Mouse (Mus musculus) left cerebral cortex, postnatal 25 days (tissue): ENCODE data around the gene Eml4. TPM values are rescaled to one million over a fixed set of nuclear protein-coding genes. Genes with fewer than 3 reads are reported as not detected.

Source experiments
- DNase-seq, 2 experiments: peaks; one replicate each; pipeline ENCODE4 v3.0.0; 2022; ENCODE audit warnings: low spot score in 2 of 2, mixed read lengths in 1 of 2
- intact Hi-C: fragments of 180-260 bp; cut with DNase I; formaldehyde crosslinking; loops from one replicate; pipeline ENCODE4 v1.15.1; 2025
- total RNA-seq, 2 experiments: library from RNA; stranded (reverse); gene quantifications; 2 replicates each; pipeline ENCODE4 v1.2.3; 2021

Eml4 gene
- total RNA-seq, result 10 to 100 TPM; 24.1 to 25.1 TPM

DNA sequence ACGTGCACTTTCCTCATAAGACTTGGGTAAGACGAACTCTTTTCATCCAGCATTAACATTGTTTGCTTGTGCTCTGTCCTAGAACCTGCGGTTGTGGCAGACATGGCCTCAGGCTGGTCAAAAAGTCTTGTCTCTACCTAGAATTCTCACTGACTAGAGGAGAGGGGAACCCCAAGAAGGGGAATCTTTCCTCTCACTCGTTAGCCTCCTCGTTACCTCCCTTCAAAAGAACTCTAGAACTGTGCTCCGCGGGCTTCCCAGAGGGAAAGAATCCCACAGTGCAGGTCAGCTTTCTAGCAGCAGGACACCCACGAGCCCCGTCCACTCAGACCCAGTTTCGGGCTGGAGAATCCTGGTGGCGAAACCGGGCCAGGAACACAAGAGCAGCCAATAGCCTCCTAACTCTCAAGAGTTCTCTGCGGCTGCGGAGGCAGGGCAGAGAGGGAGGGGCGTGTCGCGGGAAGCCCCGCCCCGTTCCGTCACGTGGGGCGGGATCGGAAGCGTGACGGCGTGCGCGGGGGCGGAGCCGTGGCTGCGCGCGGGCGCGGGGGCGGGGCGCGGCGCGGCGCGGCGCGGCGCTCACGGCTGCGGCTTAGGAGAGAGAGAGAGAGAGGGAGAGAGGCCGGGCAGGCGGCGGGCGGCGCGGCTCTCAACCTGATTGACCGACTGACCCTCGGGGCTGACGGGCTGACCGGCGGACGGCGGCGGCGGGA is at the start of gene Eml4:
Gene Eml4 (plus strand): TSS at position 553 of the 713 bp plus-strand sequence.
- intact Hi-C loops, result loop anchor here (2.0 to 5.0 kb wide), 2 partner anchors 74 to 162 kb away; no protein-coding TSS in a partner anchor
- DNase-seq, result peak; percentile 95 to 96

DNA sequence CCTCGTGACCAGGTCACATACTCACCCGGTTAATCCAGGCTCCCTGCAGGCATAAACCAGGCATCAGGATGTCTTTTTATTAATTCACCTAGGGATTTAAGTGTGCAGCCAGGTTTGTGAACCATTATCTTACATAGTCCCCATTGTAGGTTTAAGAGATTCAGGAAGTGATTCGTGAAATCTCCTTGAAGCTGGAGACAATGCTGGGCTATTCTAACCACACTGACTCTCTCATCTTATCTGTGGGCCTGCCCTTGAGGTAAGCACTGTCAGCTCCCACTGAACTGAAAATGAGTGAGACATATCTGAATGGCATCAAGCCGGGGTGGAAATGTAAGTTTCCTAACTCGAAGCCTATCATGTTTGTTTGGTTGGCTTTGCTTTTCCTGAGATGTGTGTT is 49.3 kb upstream of the Eml4 start:
- intact Hi-C loops, result no loop called here
- no peak for DNase-seq

DNA sequence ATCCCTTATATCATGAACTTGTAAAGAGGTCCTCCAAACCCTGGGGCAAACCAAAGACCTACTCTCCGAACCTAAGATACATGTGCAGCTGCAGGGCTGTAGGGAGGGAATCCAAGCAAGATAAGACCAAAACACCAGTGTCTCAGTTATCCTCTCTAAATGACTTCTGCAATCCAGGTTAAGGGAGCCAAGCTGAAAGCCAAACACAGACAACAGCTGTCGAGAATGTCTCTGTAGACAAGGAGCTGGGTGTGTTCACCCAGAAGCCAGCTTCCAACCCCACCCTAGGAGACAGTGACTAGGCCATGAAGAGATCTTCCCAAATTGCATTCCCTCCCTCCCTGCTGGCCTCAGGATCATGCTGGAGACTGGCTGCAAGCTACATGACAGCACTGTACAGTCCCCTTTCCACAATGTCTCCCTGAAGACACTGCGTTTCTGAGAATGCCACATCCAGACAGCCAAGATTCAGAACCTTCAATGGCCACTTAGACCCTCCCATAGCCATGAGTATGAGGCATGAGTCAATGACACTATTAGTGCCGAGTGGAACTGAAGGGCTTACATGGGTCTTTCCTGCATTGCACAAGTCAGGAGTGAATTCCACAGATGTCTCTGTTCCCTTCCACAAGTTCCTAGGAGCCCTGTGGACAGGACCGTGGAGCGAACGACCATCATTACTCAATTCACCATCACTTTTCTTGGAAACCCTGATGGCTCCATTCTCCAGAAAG is 46.5 kb upstream of the Eml4 start:
- intact Hi-C loops, result no loop called here
- DNase-seq, result no peak

DNA sequence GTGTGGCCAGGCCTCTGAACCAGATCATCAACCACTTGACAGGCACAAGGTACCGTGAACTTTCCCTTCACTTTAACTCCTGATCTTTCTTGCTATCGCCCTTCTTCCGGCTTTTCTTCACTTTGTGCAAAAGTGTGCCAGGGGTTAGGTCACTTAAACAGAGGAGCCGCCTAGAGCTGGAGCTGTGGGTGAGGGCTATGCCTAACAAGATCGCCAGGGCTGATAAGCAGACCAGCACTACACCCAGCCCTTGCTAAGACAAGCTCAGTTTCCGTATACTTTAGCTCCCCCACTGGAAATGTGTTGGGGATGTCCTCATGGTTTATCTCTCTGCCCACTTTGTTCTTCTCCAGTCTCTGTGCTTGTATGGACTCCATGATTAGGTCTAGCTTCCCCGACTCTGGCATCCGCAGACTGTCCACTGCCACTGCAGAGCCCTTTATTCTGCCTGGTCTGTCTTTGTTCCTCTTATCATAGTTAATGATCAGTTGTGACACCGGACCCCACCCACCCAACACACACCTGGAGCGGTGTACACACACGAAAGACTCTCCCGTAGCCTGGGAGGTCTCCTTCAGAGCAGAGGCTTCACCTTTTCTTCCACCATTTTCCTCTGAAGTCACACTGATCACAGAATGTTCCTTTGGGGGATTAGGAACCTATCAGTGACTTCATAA is 43.6 kb upstream of the Eml4 start:
- no peak for DNase-seq
- intact Hi-C loops, result no loop called here

DNA sequence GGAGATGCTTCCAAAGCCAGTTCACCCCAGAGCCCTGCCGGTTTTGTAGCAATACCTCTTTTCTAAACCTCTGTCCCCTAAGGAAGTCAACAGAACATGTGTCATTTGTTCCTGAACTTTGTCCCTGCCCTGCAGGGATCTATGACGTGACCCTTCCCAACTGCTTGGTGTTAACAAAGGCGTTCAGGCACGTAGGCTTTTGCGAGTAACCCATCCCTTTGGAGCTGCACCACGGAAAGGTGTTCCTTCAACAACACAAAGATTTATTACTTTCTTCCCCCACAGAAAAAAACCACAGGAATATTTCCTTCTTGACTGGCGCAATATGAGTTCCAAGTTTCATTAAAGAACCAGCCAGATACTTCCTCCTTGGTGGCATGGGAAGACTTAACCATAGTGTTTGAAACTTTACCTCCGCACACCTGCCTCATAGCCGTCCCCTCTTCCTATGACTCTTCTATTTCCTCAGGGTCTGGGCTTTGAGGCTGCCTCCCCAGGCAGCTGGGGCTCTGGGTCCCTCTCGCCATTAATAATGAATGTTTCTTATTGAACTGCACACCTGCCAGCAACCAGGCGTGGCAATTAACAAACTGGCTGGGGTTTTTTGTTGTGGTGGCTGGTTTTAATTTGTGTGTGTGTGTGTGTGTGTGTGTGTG is 43.0 kb upstream of the Eml4 start:
- intact Hi-C loops, result no loop called here

DNA sequence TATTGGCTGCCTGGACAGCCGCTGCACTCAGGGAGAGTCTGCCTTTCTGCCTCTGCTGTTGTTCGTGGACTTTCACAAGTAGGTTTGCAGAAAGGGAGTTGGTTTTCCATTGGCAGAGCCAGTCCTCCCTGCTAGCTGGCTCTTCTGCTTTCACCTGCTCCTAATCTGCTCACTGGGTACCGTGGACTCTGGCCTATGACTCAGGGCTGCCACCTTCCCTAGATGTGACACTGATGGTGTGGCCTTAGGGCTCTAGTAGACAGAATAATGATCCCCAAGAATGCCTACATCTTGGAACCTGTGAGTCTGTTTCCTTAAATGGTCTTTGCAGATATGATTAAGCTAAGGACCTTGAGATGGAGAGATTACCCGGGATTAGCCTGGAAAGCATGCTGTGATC is 42.3 kb upstream of the Eml4 start:
- no peak for DNase-seq
- intact Hi-C loops, result no loop called here

More for the DNA sequence above, 43.0 kb upstream of the Eml4 start:
- DNase-seq, result no peak

DNA sequence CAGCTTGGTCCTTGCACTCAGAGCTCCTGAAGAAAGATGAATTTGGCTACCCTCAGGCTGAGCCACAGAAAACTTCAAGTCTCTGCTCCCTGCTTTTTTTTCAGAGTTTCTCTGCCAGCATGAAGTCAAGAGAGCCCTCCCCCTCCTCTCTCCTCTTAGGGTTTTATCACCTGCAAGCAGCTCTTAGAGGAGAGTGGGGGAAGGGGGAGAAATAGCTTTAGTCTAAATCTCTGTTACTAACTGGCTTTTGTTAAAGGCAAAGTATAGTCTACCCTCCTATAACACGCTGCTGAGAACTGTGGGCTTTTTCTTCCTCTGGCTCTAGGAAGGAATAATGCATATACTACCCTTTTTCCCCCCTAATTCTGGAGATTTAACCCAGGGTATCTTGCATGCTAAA is 41.5 kb upstream of the Eml4 start:
- DNase-seq, result no peak
- intact Hi-C loops, result no loop called here

DNA sequence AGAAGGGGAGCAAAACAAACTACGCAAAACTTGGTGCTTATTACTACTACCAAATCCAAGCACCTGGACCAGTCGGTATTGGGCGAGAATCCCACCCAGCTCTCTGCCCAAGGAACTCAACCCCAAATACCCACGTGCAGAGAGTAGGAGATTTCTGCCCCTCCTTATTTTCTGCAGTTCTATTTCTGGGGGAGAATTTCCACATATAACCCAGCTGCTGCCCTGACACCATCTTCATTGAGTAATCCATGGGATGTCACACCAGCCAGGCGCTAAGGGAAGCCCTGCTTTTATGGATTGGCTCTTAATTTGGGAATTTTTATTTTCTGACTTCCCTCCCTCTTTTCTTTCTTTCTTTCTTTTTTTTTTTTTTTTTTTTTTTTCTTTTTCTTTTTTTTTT is 38.9 kb upstream of the Eml4 start:
- peak in 1 of 2 experiments; percentile 9 for DNase-seq
- intact Hi-C loops, result no loop called here

DNA sequence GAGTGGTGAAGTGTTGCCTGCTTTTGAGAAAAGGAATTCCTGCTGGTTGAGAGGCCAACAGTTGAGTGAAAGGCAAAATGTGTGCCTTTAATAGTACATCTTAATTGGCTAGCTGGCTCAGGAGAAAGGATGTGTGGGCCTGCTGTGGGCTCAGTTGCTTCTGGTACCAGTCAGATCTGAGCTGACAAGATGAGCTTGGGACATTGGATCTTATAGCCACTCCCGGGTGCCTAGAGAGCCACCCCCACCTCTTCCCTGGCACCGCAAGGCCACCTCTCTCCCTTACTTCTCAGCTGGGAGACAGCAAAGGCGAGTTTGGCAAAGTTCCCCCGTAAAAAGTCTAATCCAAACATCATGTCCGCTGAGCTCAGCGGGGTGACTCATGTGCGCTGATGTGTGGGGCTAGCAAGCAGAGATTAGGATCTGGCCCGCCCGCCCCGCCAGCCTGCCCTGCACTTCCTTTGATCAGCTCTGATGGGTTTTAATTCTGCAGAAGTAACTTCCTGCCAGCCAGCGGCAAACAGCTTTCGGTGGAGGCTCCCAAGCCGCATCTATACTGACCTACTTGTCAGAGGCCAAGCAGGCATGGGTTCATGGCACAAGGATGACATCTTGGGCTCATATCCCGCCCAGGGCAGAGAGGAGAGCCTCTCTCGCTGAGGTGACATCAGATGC is 38.4 kb upstream of the Eml4 start:
- peak; percentile 17 to 60 for DNase-seq
- intact Hi-C loops, result no loop called here

DNA sequence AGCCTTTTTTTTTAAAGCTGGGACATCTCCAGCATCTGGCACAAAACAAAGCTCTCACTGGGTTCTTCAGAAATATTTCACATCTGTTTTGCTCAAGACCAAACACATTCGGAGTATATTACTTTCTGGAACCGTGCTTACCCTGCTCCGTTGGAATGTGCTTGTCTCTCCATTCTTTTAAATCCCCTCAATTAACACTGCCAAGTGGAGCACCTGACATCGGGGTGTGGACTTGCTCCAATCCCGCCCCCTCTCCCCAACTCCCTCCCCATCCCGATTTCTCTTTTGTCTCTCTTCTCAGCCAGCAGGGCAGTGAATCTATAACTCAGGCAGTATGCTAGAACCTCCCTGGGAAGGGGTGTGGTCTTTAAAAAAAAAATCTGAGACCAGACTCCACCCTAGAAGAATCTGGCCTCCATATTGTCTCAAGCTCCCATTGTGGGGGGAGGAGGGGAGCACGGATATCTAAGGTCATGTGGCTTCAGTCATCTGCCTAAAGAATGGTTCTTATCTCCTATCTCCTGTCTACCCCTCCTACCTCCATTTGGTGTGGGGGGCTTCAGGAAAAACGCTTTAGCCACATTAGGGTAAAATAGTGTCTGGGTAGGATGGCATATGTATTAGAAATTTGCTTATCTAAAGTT is 37.6 kb upstream of the Eml4 start:
- intact Hi-C loops, result no loop called here
- DNase-seq, result no peak

DNA sequence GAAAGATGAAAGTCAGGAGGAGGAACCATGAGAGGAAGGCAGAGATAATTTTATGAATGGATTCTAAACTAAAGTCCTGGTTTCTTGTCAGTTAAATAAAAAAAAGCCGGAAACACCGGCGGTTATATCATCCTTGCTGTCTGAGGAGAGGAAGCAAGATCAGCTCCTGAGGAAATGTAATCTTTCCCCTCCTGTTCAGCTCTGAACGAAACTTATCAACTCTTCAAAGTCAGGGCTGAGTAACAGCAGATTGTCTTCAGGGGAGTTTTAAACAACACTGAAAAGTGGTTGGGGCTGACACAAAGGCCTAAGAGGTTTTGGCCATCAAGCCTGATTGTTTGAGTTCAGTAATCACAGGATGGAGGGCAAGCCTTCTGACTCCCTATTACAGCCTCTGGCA is 35.3 kb upstream of the Eml4 start:
- intact Hi-C loops, result no loop called here
- no peak for DNase-seq

DNA sequence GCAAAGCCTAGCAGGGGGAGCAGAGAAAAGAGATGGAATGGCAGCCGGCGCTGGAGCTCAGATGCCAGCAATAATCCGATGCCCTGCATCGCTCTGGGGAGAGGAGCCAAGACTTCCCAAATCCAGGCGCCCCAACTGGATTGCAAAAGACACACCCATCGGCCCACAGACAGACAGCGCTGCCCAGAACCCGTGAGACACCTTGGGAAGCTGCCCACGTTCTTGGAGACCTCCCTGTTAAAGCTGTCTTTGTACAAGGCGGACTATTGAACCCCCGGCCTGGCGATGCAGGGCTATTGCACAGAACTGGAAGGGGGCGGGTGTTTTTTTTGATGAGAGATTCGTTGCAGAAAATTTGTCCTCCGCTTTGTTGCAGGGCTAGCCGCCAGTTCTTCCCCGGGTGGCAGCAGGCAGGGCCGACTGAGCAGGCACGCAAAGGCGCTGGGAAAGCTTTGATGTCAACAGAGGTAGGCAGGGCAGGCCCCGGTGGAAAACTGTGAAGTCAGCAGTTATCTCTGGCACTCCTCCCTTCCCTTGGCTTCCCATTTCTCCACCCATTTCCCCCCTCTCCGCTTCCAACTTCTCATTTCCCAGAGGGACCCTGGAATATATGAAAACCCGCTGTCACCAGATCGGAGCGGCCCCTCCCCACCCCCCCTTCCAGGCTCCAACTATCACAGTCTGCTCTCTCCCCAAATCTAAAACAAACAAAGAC is 28.0 kb upstream of the Eml4 start:
- peak; percentile 6 to 47 for DNase-seq
- intact Hi-C loops, result no loop called here

DNA sequence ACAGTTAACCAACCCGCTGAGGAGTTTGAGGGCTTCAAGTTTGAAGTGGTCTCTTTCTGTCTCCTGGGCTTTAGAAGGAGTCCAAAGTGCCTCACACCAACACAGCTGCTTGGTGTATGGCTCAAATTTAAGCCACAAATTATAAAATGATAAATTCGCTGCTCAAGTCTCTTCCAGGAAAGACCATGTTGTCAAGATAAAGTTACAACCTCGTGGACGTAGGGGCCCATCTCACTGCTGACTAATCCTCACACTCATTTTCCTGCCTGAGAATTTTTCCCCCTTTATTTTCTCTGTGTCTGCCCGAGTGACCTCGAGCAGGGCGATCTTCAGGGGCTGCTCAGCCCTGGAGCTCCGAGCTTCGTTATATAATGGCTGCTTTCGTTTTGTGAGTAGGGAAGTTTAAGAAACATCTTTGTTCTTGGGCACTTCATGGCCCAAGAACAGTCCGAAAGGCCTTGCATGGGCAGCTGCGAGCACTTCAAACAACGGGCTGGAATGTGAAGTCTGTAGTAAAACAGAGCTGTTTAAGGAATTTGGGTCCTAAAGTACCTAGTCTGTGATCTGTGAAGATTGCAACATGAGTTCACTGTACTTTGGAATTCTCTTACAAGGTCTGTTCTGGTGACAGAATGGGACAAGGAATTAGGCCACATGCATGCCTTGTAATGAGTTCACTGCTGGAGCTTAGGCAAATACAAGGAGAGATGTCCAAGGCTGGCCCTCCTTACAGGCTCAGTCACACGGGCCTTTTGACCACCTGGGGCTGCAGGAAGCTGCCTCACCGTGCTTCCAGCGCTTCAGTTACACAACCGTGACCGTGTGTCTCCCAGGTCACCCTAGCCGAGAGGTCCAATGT is 27.1 kb upstream of the Eml4 start:
- no peak for DNase-seq
- intact Hi-C loops, result no loop called here

DNA sequence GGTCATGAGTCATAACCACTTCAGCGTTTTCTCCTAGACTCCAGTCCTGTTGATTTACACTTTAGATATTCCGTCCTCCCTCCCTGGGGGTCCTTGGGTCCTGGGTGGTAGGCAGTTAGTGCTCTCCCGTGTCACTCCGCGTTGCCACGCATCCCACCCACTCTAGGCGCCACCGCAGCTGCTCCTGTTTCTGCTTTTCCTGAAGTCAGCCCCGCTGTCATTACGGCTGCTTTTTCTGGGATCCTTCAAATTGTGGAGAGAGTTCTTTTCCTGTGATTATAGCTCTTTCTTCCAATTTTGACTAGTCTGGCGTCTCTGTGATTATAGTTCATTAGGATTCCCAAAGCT is 26.5 kb upstream of the Eml4 start:
- peak in 1 of 2 experiments; percentile 8 for DNase-seq
- intact Hi-C loops, result no loop called here

DNA sequence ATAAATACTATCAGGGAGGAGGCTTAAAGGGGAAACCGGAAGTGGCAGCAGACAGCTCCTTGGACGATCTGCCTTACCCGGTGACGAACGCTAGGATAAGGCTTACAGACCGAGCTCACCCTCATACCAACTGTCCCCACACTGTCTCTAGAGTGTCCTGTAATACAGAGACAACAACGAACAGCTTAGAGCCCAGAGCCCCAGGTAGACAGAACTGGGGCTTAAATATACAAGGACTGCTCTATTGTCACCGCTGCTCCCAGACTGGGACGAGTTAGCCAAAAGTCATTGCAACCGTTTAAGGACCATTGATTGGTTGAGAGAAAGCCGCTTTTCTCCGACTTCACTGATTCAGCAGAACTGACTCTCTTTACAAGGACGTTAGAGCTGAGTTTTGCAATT is 15.5 kb upstream of the Eml4 start:
- intact Hi-C loops, result no loop called here

DNA sequence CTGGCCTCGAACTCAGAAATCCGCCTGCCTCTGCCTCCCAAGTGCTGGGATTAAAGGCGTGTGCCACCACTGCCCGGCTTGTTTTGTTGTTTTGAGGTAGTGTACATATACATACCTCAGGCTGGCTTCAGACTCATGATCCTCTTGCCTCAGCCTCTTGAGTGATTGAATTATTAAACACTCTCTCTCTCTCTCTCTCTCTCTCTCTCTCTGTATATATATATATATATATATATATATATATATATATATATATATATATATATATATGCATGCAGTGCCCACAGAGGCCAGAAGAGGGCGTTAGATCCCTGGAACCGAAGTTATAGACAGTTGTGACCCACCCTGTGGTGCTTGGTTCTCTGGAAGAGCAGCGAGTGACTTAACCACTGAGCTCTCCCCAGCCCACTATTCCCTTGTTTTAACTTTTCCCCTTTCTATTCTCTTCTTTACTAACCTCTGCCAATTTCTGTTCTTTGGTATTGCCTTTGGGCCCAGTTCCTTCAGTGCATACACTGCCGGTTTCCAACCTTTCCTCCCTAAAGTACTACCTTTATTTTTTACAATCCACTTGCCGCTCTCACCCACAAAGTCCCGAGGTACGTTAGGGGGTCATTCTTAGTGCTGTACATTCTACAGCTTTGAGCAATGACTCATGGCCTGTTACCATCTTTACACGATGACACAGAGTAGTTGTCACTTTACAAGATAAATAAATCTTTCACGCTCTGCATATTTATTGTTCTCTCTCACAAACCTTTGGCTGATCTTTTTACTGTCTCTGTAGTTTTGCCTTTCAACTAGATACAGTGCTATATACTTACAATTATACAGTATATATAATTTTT is 13.5 kb upstream of the Eml4 start:
- no peak for DNase-seq
- intact Hi-C loops, result no loop called here

More for the DNA sequence above, 15.5 kb upstream of the Eml4 start:
- no peak for DNase-seq
